Mouse (Mus musculus) urinary bladder, postnatal 25 days (tissue): ENCODE measurements at regions not wholly inside any gene's neighbourhood (a gene's known extent, or its start where the extent isn't known, plus 50 kb on each side); places are given as distances from the start of the nearest gene placed in this dataset.

Experiments used
- DNase-seq: peaks from one replicate; pipeline ENCODE4 v3.0.0; 2022; ENCODE audit warnings: low spot score

DNA sequence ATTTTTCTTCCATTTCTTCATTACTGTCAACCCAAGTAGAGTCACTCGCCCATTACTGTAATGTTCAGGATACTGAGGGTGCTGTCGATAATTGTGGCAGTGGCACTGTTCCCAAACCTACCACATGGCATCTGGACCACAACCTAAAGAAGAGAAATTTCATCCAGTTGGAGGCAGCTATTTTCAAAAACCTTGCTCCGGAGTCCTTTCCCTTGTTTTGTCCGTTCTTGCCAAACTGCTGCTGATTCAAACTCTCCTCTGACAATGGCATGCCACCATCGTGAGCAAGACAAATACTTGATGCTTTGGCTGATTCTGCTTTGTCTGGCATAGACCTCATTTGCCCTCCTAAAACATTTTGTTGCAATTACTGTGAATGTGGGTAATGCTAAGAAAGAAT, 176.9 kb upstream of the Spaca1 start:
- no peak for DNase-seq

DNA sequence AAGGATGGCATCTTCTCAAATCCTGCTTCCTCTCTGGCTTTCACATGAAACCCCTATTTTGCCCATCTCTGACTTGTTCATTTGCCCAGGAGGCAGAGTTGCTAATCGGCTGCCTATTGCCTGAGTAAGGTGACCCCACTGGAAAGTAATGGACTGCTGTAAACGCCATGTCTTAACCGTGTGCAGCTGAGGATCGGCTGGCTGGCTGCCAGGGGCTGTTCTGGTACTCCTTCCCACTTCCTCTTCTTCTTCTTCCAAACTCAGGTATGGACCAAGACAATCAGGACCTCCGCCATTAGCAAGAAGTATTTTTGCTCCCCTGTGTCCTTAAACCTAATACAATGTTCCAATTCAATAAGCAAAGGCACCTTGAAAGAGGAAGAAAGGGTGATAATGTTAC, 177.6 kb upstream of the Spaca1 start:
- no peak for DNase-seq

DNA sequence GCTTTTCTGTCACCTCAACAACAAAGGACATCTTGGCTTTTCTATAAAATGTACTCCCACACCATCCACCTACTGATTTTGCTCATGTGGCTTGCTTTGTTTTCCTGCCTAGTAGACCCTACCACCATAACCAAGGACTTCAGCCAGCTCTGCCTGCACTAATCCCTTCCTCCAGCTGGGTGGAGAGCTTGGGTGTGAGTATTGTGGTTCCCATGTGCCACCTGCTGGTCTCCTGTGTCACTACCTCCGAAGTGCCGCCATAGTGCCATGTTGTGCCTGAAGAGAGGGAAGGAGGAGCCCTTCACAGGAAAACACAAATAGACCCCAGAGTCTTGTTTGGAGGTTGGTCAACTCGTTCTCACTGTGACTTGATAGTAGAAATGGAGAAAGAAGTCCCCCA, 181.3 kb upstream of the Spaca1 start:
- peak; percentile 24 for DNase-seq

DNA sequence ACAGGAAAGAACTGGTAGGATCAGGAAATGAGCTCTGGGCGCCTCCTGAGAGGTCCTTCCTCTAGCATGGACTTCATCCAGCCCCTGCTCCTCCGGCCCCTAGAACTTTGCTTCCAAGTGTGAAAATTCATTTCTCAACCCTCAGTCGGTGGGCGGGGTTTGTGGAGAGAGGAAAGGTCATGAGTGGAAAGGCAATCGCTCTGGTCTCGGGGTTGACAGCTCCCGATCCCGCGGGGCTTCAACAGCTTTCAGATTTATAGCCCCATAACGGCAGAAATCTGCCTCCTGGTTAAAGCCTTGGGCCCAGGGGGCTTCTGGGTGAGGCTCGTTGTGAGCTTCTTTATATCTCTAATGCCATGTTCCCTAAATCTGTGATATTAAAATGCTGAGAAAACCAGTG, 184.2 kb upstream of the Spaca1 start:
- no peak for DNase-seq

DNA sequence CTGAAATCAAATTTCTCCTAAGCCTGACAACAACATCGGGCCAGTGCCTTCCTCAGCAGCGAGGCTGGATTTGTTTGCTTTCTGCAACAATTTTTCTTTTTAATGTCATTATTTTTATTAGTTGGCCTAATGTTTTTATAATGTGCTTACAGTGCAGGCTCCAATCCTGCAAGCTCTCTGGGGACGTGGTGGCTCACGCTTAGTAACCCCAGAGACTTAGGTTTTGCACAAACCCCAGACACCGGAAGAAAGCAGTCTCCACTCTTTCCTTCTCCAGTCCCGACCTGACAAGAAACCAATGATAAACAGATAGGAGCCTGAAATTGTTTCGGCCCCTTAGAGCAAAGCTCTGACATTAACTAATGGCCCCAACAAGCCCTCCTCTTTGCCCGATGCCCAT, 184.7 kb upstream of the Spaca1 start:
- no peak for DNase-seq

DNA sequence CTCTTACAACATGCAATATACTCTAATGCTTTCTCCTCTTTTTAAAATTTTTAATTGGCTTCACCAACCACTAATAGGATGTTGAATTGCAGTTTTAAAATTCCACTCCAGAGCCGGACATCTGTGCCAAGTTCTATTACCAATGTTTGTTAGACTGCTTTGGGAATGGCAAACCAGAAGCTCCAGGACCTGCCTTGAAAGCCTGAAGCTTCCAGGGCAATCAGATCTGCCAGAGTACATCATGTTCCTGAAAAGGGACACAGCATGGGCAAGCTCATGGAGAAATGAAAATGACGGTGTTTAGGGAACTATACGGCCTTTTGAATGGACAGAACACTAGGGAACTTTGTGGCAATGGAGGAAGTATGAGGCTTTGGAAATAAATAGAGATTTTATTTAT, 187.8 kb upstream of the Spaca1 start:
- no peak for DNase-seq

DNA sequence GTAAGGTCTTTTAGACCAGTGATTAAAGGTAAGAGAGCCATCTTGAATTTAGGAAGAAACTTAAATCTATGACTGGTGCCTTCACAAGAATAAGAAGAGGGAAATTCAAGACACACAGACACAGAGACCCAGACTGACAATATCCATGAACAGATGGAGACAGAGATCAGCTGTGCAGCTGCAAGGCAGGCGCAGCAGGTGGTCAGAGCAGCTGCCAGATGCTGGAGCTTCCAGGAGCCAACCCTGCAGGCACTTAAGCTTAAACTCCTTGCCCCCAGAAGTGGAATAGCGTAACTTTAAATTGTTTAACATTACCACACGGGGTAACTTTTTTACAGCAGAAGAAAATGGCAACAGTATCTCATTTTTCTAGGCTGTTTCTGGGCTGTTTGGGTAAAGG, 189.6 kb upstream of the Spaca1 start:
- no peak for DNase-seq

DNA sequence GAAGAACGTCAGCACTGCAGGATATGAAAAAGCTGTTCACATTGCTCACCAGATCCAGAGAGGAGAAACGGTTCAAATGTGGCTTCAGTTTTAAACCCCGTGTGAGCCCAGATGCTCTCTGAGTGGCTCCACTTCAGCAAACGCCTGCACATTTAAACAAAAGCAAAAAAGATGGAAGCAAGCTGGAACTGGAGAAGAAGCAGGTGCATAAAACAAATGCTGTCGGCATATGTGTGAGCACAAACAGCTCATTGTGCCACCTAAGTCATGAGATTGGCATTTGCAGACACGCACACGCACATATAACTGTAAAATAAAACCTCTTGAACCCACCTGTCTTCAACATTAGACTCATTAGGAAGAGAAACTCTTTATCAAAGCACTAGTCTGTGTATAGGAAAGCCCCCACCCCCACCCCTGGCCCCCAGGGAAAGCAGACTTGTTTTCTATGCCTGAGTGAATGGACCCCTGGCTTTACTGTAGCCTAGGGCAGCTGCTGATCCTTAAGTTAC, 191.1 kb upstream of the Spaca1 start:
- DNase-seq = no peak

DNA sequence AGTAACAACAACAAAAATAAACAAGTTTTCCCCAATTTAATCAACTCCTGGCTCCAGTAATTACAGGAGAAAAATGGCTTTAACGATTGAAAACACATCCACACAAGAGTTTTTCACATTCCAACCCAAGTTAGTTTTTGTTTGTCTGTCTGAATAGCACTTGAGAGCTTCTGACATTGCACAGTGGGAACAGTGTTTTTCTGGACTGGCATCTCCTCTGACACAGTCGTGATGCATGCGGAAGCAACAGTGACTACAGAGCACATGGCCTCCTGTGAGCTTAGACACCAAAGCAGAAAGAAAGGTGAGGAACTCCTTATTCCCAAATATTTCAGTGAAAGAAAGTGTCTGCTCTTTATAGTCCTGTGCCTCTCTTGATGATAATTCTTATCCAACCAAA, 191.7 kb upstream of the Spaca1 start:
- no peak for DNase-seq

DNA sequence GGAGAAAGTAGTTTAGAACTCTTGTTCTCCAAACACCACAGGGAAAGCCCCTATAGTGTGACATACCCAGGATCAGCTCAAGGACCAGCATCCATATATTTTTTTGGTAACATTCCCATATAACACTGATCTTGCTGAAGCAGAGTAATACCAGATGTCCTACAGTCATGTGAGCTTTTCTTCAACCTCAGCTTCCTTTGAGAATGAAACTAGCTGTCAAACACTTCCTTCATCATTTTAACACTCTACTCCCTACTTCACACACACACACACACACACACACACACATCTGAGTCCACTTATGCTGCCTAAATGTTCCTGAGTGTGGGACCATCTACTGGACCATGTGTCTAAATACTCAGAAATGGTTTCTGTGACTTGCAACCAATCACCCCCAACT, 209.5 kb upstream of the Spaca1 start:
- no peak for DNase-seq

DNA sequence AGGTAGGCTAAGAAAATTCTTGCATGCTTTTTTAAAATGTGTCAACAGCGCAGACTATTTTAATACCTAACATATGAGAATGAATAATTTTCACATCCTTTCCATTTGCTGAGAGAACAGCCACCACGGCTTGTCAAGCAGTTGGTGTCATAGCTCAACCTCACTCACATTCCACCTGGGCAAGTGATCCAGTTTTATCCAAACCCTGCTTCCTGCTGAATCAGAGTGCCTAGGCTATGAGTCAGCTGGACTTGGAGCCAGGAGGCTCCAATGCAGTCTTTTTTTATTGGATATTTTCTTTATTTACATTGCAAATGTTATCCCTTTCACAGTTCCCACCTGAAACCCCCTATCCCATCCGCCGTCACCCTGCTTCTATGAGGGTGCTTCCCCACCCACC, 210.5 kb upstream of the Spaca1 start:
- DNase-seq = no peak

DNA sequence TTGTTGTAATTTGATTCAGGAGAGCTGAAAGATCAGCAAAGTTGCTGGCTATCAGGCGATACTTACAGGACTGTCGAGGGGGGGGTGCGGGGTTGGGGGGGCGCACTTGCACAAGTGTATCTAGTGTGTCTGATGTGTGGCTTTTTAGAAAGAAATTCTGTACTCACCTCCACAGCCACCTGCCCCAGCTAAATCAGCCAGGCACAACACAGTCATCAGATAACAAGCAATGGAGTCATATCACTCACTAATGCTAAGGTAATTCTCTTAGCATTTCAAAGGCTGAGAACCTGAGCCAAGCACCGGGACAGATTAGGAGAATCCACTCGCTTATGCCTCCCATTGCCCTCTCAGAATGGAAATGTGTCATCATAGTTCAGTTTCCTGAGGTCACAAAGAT, 211.8 kb upstream of the Spaca1 start:
- DNase-seq = no peak

DNA sequence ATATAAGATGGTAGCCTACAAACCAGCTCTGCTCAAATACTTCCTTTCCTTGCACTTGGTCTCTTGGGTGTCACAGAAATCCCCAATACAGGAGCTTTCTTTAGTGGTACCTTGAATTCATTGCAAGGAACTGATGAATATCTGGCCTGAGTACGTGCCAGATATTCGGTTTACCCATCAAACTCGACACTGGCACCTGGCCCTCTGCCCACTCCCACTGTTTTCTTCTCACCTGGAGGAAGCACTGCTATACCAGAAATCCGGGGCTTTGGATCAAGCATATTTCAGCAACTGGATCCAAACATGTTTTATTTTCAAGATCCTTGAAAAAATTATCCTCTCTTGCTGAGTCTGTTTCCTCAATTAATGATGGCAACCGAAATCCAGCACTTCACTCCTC, 214.4 kb upstream of the Spaca1 start:
- no peak for DNase-seq

DNA sequence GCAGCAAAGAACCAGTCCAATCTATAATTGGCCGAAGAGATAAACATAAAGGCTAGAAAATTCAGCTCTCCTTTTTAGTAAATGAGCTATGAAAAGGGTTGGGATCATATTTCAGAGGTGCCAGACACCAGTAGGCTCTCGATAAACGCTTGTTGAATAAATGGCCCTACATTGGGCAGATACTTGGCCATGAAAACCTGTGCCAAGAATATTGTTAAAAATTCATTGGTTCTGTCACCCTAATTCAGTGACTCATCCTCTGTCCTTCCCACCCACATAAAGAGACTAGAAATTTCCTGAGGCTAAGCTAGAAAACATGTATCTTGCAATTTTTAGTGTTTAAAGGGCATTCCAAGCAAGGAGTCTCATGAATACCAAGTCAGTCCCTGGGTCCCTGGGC, 224.3 kb upstream of the Spaca1 start:
- no peak for DNase-seq

DNA sequence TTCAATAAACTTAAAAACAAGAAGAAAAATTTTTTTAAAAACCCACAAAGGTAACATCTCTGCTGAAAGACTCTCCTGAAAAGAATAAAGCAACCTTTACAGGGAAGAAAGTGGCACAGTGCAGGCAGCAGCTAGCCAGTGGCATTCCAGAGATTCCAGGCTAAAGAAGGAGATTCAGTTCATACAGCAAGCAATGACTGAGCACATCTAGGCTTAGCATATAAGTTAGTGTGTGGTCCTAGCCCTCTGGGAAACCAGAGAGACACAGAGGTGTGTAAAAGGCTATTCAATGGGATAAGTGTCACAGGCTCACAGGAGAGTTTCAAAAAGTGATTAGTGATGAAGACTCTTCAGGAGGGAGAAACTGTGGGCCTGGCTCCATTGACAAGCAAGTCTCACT, 225.4 kb upstream of the Spaca1 start:
- no peak for DNase-seq

DNA sequence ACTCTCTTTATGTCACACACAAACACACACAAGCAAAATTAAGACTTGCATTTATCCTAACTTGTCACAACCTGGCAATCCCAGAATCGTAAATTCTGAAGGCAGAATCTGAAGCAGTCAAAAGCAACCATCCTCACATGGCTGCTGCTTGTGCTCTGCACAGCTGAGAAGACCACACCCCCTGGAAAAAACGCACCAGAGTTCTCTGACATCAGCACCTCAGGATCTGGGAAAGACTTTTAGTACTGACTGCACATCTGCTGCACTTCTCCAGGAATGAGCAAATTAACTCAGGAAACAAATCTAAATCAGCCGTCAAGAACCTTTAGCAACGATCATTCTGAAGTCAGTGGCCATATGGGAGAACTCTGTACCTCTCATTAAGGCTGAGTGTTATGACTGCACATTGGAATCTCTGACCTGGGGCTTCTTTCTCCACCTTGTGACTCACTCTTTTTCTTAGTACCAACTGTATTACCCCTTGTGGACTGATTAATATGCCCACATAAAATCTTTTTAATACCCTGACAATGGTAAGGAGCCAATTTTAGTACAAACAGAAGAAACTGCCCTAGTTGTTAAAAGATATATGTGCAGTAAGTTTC, 248.1 kb upstream of the Akirin2 start:
- no peak for DNase-seq

DNA sequence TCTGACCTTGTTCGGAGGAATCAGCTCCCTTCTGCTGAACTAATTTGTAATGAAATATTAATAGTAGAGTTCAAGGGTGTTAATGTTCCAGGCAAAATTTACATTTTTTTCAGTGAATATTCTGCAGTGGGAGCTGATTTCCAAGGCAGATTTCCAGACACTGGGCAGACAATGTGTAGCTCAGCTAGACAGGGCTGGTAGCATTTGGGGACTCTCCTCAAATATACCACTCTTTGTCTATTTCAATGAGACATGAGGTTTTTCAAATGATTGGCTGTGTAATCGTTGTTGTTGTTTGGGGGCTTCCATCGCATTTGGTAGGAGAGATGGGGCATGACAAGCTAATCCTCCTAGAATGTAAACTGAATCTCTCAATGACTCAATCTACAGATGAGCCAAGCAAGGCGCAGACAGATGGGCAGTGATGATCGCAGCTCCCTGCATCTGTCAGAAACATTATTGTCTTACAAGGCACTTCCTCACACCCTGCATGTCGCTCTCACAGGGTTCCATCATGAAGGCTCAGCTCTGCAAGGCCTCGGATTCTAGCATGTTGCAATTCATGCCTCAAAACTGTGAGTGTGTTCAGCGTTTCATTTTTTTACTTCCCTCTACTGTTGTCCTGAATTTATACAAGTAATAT, 241.7 kb upstream of the Akirin2 start:
- no peak for DNase-seq

DNA sequence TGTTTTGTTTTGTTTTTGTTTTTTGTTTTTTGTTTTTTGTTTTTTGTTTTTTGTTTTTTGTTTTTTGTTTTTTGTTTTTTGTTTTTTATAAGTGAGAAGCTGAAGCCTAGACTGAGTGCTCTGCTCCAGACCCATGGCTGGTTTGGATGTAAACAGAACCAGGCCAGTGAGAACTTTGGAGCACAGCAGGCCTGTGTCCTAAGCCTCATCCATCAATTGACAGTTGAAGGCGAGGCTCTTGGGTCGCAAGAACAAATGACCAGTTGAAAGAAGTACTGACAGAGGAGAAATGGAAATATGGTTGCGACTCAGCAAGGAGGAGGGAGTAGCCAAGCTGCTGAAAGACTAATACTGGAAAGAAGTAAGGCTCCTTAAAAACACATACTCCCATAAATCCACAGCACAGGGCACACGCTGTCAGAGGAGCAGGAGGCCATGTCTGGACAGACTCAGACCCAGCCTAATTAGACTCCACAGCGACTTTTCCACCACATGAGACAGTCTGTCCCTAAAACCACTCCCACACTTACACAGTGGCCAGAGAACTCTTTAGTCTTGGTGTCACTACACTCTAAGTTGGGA, 240.6 kb upstream of the Akirin2 start:
- no peak for DNase-seq

DNA sequence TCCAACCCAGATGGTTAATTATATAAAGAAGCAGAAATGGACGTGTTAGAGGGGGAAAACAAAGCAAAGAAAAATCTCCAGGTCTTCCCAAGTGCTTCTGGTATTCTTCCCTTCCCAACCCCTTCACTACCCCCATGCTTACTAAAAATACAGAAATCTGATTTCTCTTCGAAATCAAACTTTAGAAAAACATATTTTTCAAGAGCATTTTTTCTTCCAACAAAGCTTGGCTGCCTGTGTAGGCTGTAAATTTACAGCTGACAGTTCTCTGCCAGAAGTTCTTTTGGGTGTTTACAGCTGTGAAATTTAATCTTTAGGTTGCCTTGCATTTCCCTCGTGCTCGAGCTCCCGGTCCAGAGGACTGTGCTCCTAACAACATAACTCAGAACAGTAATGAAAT, 234.9 kb upstream of the Akirin2 start:
- no peak for DNase-seq

DNA sequence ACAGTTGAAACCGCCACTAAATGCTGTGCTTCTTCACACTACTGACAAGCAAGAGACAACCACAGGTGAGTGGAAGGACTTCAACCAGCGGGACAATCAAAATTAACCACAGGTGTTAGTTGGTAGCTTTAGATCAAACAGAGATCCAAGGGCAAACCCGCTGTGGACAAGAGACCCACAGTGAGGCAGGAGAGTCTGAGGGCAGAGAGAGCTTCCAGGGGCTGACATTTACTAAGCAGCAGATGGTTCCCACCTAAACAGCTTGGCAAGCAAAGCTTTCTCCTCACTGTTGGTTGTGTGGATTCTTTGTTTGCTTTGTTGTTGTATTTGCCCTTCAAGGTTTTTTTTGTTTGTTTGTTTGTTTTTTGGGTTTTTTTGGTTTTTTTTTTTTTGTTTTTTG, 227.9 kb upstream of the Akirin2 start:
- DNase-seq = no peak

DNA sequence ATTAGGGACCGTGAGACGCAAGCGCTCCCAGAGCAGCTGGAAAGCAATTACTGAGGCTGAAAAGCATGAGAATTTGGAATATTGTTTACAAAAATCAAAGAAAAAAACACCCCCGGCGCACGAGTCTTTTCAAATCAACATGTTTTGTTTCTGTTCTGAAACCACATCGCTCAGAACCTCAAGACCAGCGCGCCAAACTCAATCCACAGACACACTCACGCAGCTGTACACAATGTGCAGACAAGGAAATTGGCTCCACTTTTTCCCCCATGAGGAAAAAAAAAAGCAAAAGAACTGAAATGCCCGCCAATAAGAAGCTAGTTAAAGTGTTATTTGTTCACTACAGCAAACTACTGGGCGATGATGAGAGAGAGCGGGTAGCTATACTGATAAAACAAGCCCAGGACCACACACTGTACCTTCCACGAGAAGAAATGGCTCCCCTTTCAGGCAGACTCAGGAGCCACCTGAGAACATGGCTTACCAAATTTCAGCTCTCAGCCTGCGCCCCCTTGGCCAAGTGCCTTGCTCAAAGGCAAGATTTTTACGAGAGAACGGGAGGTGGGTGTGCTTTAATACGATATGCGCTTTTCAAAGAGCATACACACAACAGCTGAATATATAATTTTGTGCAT, 222.5 kb upstream of the Akirin2 start:
- no peak for DNase-seq

DNA sequence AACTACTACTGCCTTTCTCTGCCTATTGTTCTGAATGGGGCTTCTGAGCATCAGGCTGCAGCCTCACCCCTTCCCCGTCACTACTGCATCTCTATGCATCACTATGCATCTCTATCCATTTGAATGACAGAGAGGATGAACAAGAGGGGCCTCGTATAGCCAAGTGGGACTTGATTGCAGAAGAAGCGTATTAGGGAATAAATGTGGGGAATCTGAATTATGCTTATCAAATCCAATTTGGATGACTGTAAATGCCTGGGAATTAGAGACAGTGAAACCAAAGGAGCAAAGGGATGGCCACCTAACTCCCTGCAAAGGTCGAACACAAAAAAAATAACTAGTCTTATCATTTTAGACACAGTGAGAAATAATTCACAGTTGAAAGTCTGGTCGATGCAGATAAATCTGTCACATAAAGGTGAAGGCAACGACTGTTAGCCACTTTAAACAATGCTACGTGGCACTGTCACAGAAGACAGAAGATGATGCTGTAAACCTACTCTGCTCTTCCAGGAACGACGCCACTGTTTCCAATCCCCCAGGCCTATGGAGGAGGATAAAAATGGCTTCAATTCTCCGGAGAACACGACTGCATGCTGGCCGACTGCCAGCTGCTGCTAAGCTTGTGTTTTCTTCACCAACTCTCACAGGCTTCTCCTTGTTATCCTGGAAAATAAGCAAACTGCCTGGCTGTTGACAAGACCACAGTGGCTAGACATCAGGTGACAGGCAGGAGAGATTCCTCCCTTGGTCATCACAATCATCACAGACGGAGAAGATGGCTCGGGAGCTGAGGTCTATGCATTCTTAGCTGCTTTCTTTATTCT, 213.6 kb upstream of the Akirin2 start:
- no peak for DNase-seq

DNA sequence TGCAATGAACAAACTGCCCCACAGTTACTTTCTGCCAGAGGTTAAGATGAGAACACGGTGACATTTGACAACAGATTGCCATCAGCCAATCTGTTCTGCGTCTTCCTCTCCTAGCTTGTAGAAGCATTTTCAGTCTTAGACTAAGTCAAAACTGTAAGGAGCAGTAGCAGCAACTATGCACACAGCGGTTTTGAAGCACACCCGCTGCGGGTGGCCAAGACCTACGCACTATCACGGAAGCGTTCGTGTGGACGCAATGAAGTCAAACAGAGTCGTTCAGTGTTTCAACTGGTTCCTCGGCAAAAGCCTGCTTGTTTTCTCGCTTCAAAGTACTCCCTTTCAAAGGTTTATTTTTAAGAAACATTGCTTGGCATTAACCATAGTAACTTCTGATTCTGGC, 212.9 kb upstream of the Akirin2 start:
- DNase-seq = no peak
